Comparison of ENCODE assay signal across 8 mouse cellular contexts in genomic region chr7:139397521-139397920, GRCm38 (mm10). TPM values are rescaled to one million over a fixed set of nuclear protein-coding genes. Genes with fewer than 3 reads are reported as not detected.
DNase-seq lines count a peak whose midpoint lies in the region; ATAC-seq and TF ChIP-seq lines count a peak whose summit lies in the region.

No protein-coding gene starts in this region.

- no peak overlapping the region for H3K4me2 ChIP-seq in liver, postnatal 0 days (ENCODE audit: low read depth, low read length)
- H3K4me2 ChIP-seq in liver, embryonic 11.5 days, result no peak overlapping the region
- H3K4me2 ChIP-seq in forebrain, embryonic 14.5 days (ENCODE audit: low read length), result no peak overlapping the region
- no peak overlapping the region for H3K4me2 ChIP-seq in hindbrain, embryonic 12.5 days (replicated peaks)
- 0 out of 2 replicates have a peak overlapping the region, but pooled peaks have one; percentile 23 for H3K4me2 ChIP-seq in stomach, embryonic 15.5 days

- H3K9ac ChIP-seq in liver, postnatal 0 days (replicated peaks), result no peak overlapping the region
- H3K9ac ChIP-seq in liver, embryonic 11.5 days (ENCODE audit: low read depth, low read length), result no peak overlapping the region
- no peak overlapping the region for H3K9ac ChIP-seq in forebrain, embryonic 14.5 days (ENCODE audit: low read length)
- H3K9ac ChIP-seq in hindbrain, embryonic 12.5 days, result no peak overlapping the region
- H3K9ac ChIP-seq in stomach, embryonic 15.5 days, result no peak overlapping the region

- no peak for TF ChIP-seq CTCF in liver, postnatal 0 days (IDR thresholded peaks at IDR 0.05; ENCODE audit: low read depth)

- H3K27ac ChIP-seq in liver, postnatal 0 days (ENCODE audit: low read depth), result peak overlapping the region; percentile 16; the same call in 1 of the 2 replicates
- H3K27ac ChIP-seq in liver, embryonic 11.5 days (ENCODE audit: low read depth, low read length), result no peak overlapping the region
- no peak overlapping the region; the same call in 1 of the 2 replicates for H3K27ac ChIP-seq in forebrain, embryonic 14.5 days (ENCODE audit: low read depth, low read length)
- peak overlapping the region; percentile 2; the same call in 1 of the 2 replicates for H3K27ac ChIP-seq in hindbrain, embryonic 12.5 days
- no peak overlapping the region; the same call in 1 of the 2 replicates for H3K27ac ChIP-seq in stomach, embryonic 15.5 days

- peak; percentile 24 for ATAC-seq in liver, postnatal 0 days
- ATAC-seq in liver, embryonic 11.5 days (replicated peaks; ENCODE audit: low FRiP score), result no peak
- peak; percentile 76 for ATAC-seq in forebrain, embryonic 14.5 days
- ATAC-seq in hindbrain, embryonic 12.5 days (ENCODE audit: low FRiP score), result peak; percentile 54; the same call in 1 of the 2 replicates
- no peak for ATAC-seq in stomach, embryonic 15.5 days (ENCODE audit: insufficient read depth, low FRiP score, low read depth)

- DNase-seq in liver, postnatal 0 days, result peak; percentile 53
- no peak for DNase-seq in liver, embryonic 11.5 days (ENCODE audit: low spot score)
- DNase-seq in adipocyte (ENCODE audit: low spot score) (peak; percentile 39), liver (no peak)
- peak; percentile 78 for DNase-seq in forebrain, embryonic 14.5 days (ENCODE audit: low spot score)
- DNase-seq in lung, postnatal 36 days, result peak; percentile 69

- H3K9me3 ChIP-seq in liver, postnatal 0 days (ENCODE audit: low read length), result no peaks in the 10 kb centered on the region
- H3K9me3 ChIP-seq in liver, embryonic 11.5 days (ENCODE audit: control insufficient read depth, low read length), result no peaks in the 10 kb centered on the region
- no peaks in the 10 kb centered on the region for H3K9me3 ChIP-seq in forebrain, embryonic 14.5 days (replicated peaks; ENCODE audit: control insufficient read depth, low read length)
- no peaks in the 10 kb centered on the region for H3K9me3 ChIP-seq in hindbrain, embryonic 12.5 days (replicated peaks)
- H3K9me3 ChIP-seq in stomach, embryonic 15.5 days, result no peaks in the 10 kb centered on the region

- 46% methylated on average over 8 of the region's 8 CpGs for WGBS in liver, postnatal 0 days (ENCODE audit: insufficient replicate concordance)
- 82% methylated on average over 8 of the region's 8 CpGs for WGBS in liver, embryonic 11.5 days
- 39% methylated on average over 8 of the region's 8 CpGs for WGBS in forebrain, embryonic 14.5 days
- WGBS in hindbrain, embryonic 12.5 days, result 53% methylated on average over 8 of the region's 8 CpGs
- WGBS in stomach, embryonic 15.5 days, result 37% methylated on average over 8 of the region's 8 CpGs

- H3K27me3 ChIP-seq in liver, postnatal 0 days (ENCODE audit: insufficient read depth, low read length), result no peaks in the 10 kb centered on the region
- no peaks in the 10 kb centered on the region for H3K27me3 ChIP-seq in liver, embryonic 11.5 days (replicated peaks; ENCODE audit: control insufficient read depth, insufficient read depth, low read length)
- H3K27me3 ChIP-seq in forebrain, embryonic 14.5 days (replicated peaks; ENCODE audit: control insufficient read depth, insufficient read depth, low read length), result no peaks in the 10 kb centered on the region
- H3K27me3 ChIP-seq in hindbrain, embryonic 12.5 days, result no peaks in the 10 kb centered on the region
- H3K27me3 ChIP-seq in stomach, embryonic 15.5 days (replicated peaks), result no peaks in the 10 kb centered on the region

- H3K4me1 ChIP-seq in liver, postnatal 0 days (ENCODE audit: insufficient read depth), result peaks cover 58% of the 10 kb centered on the region
- H3K4me1 ChIP-seq in liver, embryonic 11.5 days (replicated peaks; ENCODE audit: control insufficient read depth, insufficient read depth, low read length), result peaks cover 20% of the 10 kb centered on the region
- 0 out of 2 replicates have a peak, but pooled peaks cover 5% of the 10 kb centered on the region for H3K4me1 ChIP-seq in forebrain, embryonic 14.5 days (ENCODE audit: control insufficient read depth, insufficient read depth, low read length)
- H3K4me1 ChIP-seq in hindbrain, embryonic 12.5 days, result peaks cover 17% of the 10 kb centered on the region
- peaks cover 38% of the 10 kb centered on the region for H3K4me1 ChIP-seq in stomach, embryonic 15.5 days

- TF ChIP-seq EP300 in liver, postnatal 0 days (IDR thresholded peaks at IDR 0.05; ENCODE audit: low read depth), result no peak

- H3K4me3 ChIP-seq in liver, postnatal 0 days (ENCODE audit: low read depth, low read length), result no peak overlapping the region
- H3K4me3 ChIP-seq in liver, embryonic 11.5 days (ENCODE audit: low read depth, low read length), result no peak overlapping the region
- no peak overlapping the region for H3K4me3 ChIP-seq in forebrain, embryonic 14.5 days (ENCODE audit: low read depth, low read length)
- no peak overlapping the region for H3K4me3 ChIP-seq in hindbrain, embryonic 12.5 days
- no peak overlapping the region for H3K4me3 ChIP-seq in stomach, embryonic 15.5 days (replicated peaks)

- no peaks in the 10 kb centered on the region for H3K36me3 ChIP-seq in liver, postnatal 0 days (replicated peaks; ENCODE audit: insufficient read depth, low read length)
- H3K36me3 ChIP-seq in liver, embryonic 11.5 days (ENCODE audit: control insufficient read depth, insufficient read depth, low read length), result no peaks in the 10 kb centered on the region
- no peaks in the 10 kb centered on the region for H3K36me3 ChIP-seq in forebrain, embryonic 14.5 days (ENCODE audit: control insufficient read depth, insufficient read depth, low read length)
- no peaks in the 10 kb centered on the region for H3K36me3 ChIP-seq in hindbrain, embryonic 12.5 days
- H3K36me3 ChIP-seq in stomach, embryonic 15.5 days, result no peaks in the 10 kb centered on the region

RNA-seq across cellular contexts. Expression of gene Inpp5a, which starts 8.6 kb away (rescaled TPM):
- 6.0 and 6.9 TPM in 2 replicates for polyA plus RNA-seq in liver, postnatal 0 days (2015; fragmentation: Nextera tagmentation; extraction: Ambion mirVana)
- 11.8 and 14.3 TPM in 2 replicates for polyA plus RNA-seq in liver, embryonic 11.5 days (2014; fragmentation: Nextera tagmentation; extraction: Ambion mirVana)
- 12.4 and 13.0 TPM in 2 replicates for polyA plus RNA-seq in forebrain, embryonic 14.5 days (2014; fragmentation: Nextera tagmentation; extraction: Ambion mirVana)
- polyA plus RNA-seq in hindbrain, embryonic 12.5 days (2016; fragmentation: Nextera tagmentation; extraction: Ambion mirVana), result 26.1 and 26.4 TPM in 2 replicates
- 35.0 and 35.7 TPM in 2 replicates for polyA plus RNA-seq in stomach, embryonic 15.5 days (2015; fragmentation: Nextera tagmentation; extraction: Ambion mirVana)

Comparison
In these comparisons a context has a peak if more than half of its experiments do, and no peak if none do; other contexts are left out.
1. ATAC-seq: peak in liver, postnatal 0 days (single experiment), forebrain, embryonic 14.5 days (single experiment) and hindbrain, embryonic 12.5 days (single experiment); none in liver, embryonic 11.5 days (single experiment) and stomach, embryonic 15.5 days (single experiment).
2. DNase-seq: peak in liver, postnatal 0 days (single experiment), adipocyte (single experiment), forebrain, embryonic 14.5 days (single experiment) and lung, postnatal 36 days (single experiment); none in liver, embryonic 11.5 days (single experiment) and liver (single experiment).
3. H3K27ac ChIP-seq: peak in liver, postnatal 0 days (single experiment) and hindbrain, embryonic 12.5 days (single experiment); none in liver, embryonic 11.5 days (single experiment), forebrain, embryonic 14.5 days (single experiment) and stomach, embryonic 15.5 days (single experiment).